Mouse (Mus musculus) thymus, postnatal 4 days (tissue): ENCODE measurements around the gene Scd1.

Experiments used
- DNase-seq: peaks from one replicate; pipeline ENCODE4 v3.0.0; 2021

Gene Scd1

DNA sequence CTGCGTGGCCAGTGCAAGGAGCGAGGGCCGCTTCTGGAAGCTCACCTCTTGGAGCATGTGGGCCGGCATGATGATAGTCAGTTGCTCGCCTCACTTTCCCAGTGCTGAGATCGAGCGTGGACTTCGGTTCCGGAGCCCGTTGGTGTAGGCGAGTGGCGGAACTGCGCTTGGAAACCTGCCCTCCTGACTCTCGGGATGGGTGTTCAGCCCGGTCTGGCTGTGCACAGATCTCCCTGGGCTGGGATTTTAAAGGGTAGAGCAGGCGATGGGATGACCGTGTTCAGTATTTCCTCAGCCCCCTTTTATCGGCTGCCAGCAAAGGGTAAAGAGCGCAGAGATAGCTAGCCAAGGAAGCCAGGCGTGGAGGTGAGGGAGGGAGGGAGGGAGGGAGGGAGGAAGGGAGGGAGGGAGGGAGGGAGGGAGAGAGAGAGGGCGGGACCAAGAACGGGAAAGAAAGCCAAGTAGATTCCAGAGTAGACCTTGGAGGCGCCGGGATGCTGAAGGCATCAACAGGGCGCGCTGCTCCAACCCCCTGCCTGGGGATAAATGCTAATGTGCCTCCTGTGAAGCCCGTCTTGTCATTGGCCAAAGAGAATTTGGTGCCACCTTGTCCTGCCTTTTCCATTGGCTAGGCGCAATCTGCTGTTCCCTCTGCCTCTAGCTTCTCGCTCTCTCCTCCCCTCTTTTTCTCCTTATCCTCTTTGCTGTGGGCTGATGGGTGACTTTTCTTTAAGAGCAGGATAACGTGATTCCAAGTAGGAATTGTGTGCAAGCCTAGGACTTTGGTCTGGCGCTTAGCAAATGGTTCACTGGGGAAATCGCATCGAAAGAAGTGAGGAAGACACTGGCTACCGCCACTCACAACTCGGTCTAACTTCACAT lies at the start of gene Scd1:
Gene Scd1, minus strand, starts transcription at position 539 of the 882 bp plus-strand sequence.
- peak; percentile 15 for DNase-seq

DNA sequence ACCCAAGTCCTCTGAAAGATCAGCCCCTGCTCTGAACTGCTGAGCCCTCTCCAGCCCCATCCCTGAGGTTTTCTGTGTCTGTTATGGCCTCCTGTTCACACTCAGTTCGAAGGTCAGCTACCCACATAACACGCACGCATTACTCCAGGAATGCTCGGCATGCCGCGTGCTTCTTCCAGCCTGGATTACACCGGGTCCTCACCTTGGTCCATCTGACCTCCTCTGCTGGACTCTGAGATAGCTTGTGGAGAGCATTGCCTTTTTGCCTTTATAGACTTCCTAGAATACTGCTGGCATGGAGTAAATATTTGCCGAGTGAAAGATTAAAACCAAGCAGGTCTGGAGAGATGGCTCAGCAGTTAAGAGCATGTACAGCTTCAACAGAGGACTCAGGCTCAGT lies 47.7 kb upstream of the Scd1 start:
- DNase-seq: no peak

DNA sequence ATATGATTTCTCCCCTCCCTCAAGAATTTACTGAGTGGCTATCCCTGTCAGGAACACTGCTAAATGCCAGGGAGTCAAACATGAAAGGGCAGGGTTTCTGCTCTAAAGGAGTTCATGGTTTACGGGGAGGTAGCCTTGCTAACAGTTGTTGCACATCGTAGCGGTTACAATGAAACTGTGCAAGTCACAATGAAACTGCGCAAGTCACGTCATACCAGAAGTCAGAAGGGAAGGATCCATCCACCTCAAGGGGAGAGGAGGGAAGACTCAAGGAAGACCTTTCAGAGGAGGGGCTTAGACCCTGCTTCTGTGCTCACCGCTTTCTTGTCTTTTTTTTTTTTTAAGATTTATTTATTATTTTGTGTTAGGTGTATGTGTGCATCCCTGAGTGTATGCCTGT lies 47.2 kb upstream of the Scd1 start:
- no peak for DNase-seq

DNA sequence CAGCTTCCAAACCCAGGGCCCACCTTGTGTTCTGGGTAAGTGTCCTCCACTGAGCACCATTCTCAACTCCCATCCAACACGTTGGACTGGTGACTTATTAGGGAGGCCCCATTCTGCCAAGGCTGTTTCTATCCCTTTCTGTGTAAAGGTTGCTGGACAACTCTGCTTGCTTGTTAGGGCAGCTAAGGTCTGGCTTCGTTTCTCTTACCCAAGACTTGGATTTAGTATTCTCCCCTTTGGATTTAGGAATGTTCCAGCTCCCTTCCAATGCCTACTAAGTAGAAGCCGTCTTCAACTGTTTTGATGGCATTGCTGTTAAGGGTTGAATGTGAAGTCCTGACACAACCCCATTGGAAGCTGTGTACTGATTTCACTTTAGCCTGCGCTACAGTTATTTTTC lies 40.2 kb upstream of the Scd1 start:
- DNase-seq: no peak

DNA sequence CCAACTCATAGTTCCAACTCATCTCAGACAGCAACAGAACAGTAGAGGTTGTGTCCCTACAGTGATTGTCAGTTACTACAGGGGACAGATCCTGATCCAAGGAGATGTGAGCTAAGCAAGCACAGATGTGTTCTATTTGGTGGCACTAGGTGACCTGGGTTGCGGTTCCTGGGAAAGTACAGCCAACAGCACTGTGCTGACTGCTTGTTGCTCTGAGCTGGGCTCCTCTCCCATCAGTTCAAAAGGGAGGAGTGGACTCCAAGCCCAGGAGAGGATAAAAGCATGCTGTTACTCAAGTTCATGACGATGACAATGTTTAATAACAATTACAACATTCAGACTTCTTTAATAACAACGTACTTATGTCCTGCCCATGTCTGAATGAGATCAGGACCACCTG lies 38.1 kb upstream of the Scd1 start:
- DNase-seq: no peak

DNA sequence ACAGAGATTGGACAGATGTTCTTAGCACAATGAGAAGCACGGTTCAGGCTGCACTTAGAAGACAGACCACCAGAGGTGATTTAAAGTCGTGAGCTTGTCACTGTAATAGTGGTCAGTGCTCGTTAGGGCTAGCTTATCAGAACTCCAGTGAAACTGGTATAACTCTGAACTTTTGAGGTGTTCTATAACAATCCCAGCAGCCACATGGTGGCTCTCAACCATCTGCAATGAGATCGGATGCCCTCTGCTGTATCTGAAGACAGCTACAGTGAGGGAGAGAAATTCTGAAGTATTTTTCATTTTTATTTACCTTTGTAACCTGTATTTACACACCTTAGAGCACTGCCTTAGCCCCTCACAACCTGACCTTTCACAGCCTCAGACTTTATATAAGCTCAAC lies 31.6 kb upstream of the Scd1 start:
- DNase-seq: no peak

DNA sequence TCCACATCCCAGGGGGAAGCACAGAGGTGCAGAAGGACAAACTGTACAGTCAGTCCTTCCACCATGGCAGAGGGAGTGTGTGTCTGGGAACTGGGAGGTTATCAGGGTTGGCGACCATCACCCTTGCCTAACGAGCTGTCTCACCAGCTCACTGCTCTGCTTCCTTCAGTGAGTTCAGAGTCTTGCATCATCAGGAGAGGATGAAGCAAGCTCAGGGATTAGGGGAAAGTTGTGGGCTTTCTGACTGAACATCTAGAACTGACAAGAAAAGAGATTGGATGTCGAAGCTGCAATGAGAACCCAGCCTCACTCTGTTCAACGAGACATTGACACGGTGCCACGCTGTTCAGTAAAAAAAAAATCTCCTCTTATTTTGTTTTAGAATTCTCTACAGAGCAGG lies 30.3 kb upstream of the Scd1 start:
- no peak for DNase-seq

DNA sequence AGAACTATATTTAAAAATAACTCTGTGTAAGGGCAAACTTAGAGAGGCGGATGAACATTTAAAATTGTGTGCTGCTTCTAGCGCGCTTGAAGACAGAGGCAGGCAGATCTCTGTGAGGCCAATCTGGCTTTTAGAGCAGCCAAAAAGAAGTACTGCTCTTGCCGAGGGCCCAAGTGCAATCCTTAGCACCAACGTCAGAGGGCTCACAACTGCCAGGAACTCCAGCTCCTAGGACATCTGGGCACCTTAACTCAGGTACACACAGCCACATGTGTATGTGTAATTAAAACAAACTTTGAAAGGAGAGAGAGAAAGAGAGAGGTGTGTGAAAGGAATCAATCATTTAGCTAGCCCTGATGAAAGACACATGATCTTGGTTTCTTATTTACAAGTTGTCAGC lies 24.4 kb upstream of the Scd1 start:
- no peak for DNase-seq

DNA sequence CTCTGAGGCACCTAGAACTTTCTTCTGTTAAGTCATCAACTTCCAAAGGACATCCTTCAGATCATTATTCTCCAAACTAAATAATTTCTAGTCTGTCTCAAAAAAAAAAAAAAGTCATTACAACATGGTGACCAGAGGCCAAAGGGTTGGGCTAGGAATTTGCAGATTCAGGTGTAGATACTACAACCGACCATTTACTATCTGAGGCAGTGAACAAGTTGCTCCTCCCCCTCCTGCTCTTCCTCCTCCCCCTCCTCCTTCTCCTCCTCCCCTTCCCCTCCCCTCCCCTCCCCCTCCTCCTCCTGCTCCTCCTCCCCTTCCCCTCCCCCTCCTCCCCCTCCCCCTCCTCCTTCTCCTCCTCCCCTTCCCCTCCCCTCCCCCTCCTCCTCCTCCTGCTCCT lies 20.0 kb upstream of the Scd1 start:
- DNase-seq: no peak

DNA sequence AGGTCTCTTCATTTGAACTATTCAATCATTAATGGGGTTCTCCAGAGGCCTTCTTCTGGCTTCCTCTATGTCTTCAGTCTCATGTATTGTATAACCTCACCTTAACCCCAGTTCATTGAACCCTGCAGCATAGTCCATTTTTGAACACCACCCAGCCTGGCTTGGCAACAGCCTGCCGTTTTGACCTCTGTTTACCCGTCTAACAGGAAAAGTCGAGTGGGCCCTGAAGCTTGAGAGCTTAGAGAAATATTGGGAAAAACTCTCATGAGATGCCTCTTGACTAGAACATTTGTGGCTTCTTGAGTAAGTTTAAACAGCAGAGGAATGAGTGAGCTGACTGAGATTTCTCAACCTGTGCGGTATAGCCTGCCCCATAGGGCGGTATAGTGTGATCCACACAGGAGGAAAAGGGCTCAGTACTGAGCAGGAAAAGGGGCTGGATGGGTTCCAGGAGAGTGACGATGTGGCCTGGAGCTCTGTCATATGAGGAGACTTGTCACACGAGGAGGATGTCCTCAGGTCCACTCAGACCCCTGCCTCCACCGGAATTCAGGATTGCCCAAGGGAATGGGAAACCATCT lies 14.5 kb upstream of the Scd1 start:
- DNase-seq: no peak

DNA sequence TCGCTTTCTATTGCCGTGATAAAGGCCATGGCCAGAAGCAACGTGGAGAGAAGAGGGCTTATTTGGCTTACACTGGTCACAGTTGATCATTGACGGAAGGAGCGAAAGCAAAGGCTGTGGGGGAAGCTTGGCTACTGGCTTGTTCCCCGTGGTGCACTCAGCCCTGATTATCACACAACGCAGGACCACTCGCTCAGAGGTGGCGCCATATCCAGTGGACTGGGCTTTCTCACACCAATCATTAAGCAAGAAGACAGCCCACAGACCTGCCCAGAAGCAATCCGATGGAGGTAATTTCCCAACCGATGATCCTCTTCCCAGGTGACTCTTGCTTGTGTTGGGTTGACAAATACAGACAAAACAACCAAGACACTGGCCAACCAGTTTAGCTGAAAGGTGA lies 11.9 kb upstream of the Scd1 start:
- no peak for DNase-seq

DNA sequence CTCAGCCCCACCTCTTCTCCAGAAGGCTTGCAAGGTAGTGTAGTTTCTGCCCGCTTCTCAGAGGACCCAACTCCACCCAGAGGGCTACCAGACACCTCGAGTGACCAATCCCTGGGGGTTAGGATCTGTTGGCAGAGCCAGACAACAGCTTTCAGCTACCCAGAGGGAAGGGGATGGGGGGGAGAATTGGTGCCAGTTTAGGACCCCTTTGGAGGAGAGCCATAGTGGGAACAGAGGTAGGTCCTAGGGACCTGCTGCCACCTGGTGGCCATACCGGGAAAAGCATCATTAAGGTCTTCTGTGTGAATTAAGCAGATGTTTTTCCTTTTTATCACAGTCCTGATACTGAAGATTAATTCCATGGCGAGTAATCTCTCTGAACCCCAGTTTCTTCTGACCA lies 11.3 kb upstream of the Scd1 start:
- peak; percentile 86 for DNase-seq

DNA sequence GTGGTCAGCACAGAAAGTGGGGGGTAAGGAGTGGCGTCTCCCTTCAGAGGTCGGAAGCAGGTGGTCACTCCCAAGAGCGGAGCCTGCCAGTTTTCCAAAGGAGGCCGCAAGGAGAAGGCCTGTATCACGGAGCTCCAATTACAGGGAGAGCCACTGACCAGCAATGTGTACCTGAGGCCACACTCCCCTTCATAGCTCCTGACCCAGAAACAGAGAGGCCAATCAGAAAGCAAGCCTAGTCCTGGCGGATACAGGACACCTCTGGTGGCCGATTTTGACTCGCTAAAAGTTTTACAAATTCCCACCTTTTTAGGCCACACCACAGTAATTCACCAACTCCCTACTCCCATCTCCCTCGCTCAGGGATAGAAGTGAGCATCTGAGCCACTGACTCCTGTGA lies 10.9 kb upstream of the Scd1 start:
- no peak for DNase-seq

DNA sequence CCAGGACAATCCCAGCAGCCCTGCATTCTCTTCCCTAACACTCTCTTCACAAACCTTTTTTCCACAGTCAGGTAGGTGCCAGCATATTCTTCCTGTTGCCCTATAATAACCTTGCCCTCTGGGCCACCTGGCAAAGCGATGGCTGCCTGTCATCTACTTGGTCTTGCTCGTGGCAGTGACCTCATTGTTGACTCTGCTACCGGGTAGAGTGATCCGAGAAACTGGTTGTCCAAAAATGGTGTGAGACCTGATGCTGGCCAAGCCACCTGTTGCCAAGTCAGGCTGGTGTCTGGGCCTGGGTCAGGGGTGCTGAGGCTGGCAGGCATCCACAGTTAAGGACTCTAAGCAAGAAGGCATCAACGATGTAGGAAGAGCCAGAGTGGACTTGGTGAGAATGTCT lies 10.4 kb upstream of the Scd1 start:
- DNase-seq: no peak

DNA sequence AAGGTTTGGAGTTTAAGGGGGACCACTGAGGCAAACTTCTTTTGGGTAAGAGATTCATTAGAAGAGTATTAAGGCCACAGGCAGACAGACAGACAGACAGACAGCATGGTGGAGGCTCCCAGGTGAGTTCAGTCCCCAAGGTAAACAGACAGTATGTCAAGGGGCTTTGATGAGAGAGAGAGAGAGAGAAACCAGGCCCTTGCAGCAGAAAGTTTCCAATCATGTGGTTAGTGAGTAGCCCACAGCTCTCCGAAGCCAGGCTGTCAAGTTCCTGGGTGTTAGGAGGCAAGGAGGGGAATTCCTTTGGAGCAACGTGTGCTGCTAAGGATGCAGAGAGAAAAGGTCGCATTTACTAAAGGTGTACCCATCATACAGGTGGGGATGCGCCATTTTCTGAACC lies 9.8 kb upstream of the Scd1 start:
- DNase-seq: no peak

DNA sequence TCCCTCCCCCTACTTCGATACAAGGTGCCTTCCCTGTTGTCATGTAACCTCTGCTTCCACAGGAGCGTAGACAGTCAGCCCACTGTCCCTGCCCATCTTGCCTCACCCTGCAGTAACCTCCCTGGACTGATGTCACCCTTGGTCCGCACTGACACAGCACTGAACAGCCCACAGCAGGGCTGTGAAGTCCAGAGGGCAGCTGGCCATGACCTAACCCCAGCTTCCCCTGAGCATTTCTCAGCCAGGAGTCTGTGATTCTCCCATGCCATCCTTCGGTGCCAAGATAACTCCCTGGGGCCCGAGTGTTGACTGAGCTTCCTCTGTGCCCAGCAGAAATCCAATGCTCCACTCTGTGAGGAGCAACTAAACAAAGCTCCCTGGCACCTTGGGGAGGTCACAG lies 8.6 kb upstream of the Scd1 start:
- DNase-seq: no peak

DNA sequence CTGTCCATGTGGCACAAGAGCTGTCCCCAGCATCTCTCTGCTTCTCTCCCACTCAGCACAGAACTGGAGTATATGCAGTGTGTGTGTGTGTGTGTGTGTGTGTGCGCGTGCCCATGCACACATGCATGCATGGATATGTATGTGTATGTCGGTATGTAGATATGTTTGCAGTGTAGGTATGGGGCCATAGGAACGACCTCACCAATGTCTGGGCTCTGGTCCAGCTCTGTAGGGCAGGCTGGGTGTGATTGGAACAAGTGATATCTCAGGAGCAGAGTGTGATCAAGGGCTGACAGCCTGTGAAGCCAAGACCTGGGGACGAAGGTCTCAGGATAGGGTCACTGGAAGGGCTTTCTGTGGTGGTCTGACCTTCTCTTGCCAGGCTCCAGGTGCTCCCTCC lies 7.8 kb upstream of the Scd1 start:
- DNase-seq: no peak

DNA sequence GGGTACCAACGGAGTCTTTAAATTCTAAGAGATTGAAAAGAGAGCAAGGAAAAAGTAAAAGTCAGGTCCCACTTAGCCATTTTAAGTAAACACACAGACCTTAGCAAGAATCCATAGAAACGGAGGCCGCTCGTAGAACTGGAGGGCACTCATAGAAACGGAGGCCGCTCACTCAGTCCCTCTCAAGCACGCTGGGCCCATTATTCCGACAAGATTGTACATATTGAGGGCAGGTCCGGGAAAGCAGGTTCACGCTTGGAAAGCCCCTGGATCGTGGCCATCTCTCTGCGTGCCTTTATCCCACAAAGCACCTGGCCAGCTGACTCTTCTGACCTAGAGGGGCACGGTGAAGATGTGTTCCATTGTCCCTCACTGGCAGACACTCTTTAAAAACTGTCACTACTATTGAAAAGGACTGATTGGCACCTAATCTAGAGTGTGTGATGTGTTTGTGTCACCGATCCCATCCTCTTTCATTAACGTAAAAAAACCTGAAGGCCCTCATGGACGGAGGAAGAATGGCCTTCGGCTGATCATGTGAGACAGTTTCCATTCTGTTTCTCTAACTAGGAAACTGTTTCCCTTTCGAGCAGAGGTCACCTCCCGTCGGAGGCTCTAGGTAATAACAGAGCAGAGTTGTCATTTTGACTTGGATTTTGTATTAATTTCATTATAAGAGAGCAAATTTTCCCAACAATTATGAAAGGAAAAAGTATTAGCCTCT lies 2.8 kb upstream of the Scd1 start:
- DNase-seq: no peak

DNA sequence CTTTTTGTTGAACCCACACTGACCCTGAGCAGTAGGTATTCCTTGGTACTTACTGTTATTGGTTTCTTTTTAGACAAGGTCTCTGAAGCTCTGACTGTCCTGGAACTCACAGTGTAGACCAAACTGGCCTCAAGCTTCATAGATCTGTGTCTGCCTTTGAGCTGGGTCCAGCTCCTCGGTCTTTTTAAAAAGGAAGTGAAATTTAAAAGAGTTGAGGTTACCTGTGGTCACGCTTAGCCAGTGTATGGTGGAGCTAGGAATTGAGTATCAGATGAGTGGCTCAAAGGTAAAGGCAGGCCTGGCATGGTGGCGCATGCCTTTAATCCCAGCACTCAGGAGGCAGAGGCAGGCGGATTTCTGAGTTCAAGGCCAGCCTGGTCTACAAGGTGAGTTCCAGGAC lies 916 bp upstream of the Scd1 start:
- no peak for DNase-seq

DNA sequence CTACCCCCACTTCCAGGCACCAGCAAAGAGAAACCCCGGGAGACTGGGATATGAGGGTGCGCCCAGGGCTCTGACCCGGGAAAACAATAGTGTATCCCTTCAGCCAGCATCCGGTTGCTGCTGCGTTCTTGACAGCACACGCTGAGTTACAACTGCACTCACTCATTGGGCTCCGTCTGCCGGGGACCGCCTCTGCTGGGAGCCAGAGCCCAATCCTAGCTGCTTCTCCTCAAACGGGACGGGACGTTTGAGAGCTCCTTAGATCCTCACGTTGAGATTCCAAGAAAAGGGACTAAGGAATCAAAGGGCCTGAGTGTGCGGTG lies 505 bp upstream of the Scd1 start:
- DNase-seq: peak; percentile 19

DNA sequence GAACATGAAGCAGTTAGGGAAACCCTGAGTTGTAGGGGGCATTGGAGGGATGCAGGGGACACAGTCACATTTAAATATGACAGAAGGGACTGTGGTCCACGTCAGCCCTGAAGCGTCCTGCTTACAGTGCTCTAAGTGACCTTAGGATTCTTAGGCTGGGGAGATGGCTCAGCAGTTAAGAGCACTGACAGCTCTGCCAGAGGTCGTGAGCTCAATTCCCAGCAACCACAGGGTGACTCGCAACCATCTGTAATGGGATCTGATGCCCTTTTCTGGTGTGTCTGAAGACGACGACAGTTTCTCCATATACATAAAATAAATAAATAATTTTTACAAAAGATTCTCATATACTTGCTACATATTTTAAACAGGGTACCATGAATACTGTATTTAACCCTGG lies 4.1 kb downstream of the Scd1 start:
- DNase-seq: no peak

DNA sequence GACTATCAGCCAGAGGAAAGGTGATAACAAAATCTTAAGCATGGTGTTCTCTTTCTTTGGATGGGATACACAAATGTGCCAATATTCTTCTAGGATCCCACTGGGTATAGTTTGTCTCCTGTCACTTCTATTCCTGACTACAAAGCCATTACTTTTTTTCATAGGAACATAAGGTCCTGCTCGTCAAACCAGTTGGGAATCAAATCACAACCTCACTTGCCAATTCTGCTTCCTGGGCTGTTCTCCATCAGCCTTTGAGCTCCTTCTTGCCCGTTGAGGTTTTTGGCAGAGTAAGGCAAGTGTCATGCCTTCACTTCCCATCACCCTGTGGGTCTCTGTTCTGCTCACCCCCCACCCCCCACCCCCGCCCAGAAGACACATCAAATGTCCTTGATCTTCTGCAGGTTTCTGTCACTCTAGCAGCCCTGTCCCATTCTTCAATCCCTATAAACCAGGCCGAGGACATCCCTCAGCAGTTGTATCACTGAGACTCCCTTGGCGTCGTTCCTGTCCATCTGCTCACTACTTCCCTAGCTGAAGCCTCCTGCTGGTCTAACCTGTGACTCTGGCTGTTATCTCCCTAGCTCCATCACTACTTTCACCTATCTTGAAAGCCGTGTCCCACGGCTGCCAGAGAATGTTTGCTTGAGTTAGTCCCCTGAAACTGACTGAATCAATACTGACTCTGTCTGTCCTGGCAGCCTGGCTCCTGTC lies 7.0 kb downstream of the Scd1 start:
- no peak for DNase-seq

DNA sequence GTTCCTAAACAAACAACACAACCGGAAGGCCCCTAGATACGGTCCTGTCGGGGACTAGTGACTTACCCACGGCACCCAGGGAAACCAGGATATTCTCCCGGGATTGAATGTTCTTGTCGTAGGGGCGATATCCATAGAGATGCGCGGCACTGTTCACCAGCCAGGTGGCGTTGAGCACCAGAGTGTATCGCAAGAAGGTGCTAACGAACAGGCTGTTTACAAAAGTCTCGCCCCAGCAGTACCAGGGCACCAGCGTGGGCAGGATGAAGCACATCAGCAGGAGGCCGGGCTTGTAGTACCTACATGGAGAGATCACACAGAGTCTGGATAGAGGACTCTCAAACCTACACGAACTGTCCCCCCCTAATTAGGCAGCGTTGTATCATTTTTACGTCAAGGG lies 7.6 kb downstream of the Scd1 start:
- no peak for DNase-seq

DNA sequence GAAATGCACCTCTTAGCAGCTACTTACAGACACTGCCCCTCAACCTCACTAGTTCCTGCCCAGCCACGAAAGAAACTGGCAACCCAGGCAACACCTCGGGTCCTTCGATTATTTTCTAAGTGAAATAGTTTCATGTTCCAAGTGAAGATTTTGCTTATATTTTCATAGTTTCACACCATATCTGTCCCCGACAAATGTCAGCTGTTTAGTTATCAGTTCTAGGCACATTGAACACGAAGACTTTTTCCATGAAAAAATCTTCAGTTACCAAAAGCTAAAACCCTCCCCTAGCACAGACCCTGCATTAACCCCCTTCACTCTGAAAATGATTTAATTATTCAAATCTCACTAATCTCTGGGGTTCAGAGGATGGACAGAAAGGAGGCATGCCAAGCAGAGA lies 10.9 kb downstream of the Scd1 start:
- no peak for DNase-seq
